In genomic region chr15:102460409-102460808, GRCm38 (mm10) we compare ENCODE assay signal across 9 mouse cellular contexts. TPM values are rescaled to one million over a fixed set of nuclear protein-coding genes. Genes with fewer than 3 reads are reported as not detected.
A peak's percentile ranks its signal among the peaks of the same experiment; 100 is the strongest.
DNase-seq lines count a peak whose midpoint lies in the region; ATAC-seq and TF ChIP-seq lines count a peak whose summit lies in the region.
"Had no signal": no experiment of that assay in that cellular context is flagged by ENCODE, and none has a peak within 500 bp of the region (broad histone marks: within the 10 kb centered on the region; RNA-seq: fewer than 3 reads in every experiment).

No protein-coding gene starts in this region.

- WGBS in lung, adult 2 months: 67% methylated on average over 12 of the region's 12 CpGs
- WGBS in embryonic facial prominence, embryonic 10.5 days: 81% methylated on average over 12 of the region's 12 CpGs
- 59% methylated on average over 12 of the region's 12 CpGs for WGBS in liver, embryonic 15.5 days (ENCODE audit: insufficient replicate concordance)

- peak overlapping the region; percentile 78 for H3K4me2 ChIP-seq in liver, embryonic 15.5 days

- peaks cover 12% of the 10 kb centered on the region for H3K36me3 ChIP-seq in embryonic facial prominence, embryonic 10.5 days (replicated peaks)
- peaks cover 28% of the 10 kb centered on the region for H3K36me3 ChIP-seq in liver, embryonic 15.5 days (replicated peaks)

- H3K27ac ChIP-seq in embryonic facial prominence, embryonic 10.5 days (replicated peaks): no peak overlapping the region
- peak overlapping the region; percentile 91 for H3K27ac ChIP-seq in liver, embryonic 15.5 days (replicated peaks)

- H3K9ac ChIP-seq in liver, embryonic 15.5 days: peak overlapping the region; percentile 58

- DNase-seq in cerebellum, postnatal 14 days: peak; percentile 24 to 35
- no peak for DNase-seq in cerebellum, adult 11 months
- DNase-seq in lung, adult 2 months: no peak
- no peak for DNase-seq in lung, adult 18-20 months
- DNase-seq in embryonic facial prominence, embryonic 10.5 days (ENCODE audit: low spot score): no peak
- no peak for DNase-seq in ovary, postnatal 14 days (ENCODE audit: low spot score)

- H3K27me3 ChIP-seq in embryonic facial prominence, embryonic 10.5 days (replicated peaks; ENCODE audit: low read depth, poor library complexity, severe bottlenecking): no peaks in the 10 kb centered on the region
- H3K27me3 ChIP-seq in liver, embryonic 15.5 days: no peaks in the 10 kb centered on the region

- H3K9me3 ChIP-seq in embryonic facial prominence, embryonic 10.5 days: no peaks in the 10 kb centered on the region
- no peaks in the 10 kb centered on the region for H3K9me3 ChIP-seq in liver, embryonic 15.5 days (replicated peaks)

- no peak for TF ChIP-seq POLR2A in lung, adult 2 months (IDR thresholded peaks at IDR 0.05; ENCODE audit: borderline replicate concordance, extremely low read depth, low read depth, low read length)

- H3K4me1 ChIP-seq in lung, adult 2 months (ENCODE audit: control insufficient read depth, insufficient read depth, low read length): no peaks in the 10 kb centered on the region; the same call in none of the 2 replicates
- peaks cover 19% of the 10 kb centered on the region for H3K4me1 ChIP-seq in embryonic facial prominence, embryonic 10.5 days
- peaks cover 65% of the 10 kb centered on the region for H3K4me1 ChIP-seq in liver, embryonic 15.5 days (replicated peaks)

- ATAC-seq in liver, embryonic 15.5 days (ENCODE audit: insufficient read depth): no peak
- ATAC-seq in activated CD4-positive, CD25-positive, alpha-beta regulatory T cell, adult 4 months: no peak

- TF ChIP-seq CTCF in lung, adult 2 months (IDR thresholded peaks at IDR 0.05; ENCODE audit: insufficient read depth, low read length): no peak

- peak overlapping the region; percentile 28 for H3K4me3 ChIP-seq in lung, adult 2 months (replicated peaks; ENCODE audit: extremely low read depth, low read depth, low read length)
- peak overlapping the region; percentile 23; the same call in 1 of the 2 replicates for H3K4me3 ChIP-seq in embryonic facial prominence, embryonic 10.5 days
- peak overlapping the region; percentile 62 for H3K4me3 ChIP-seq in liver, embryonic 15.5 days (replicated peaks)

RNA-seq across cellular contexts. Expression of gene Prr13, which starts 1.6 kb away (rescaled TPM):
- polyA plus RNA-seq in lung, adult 2 months (2012; rRNA removed): 216 and 271 TPM in 2 replicates
- polyA plus RNA-seq in embryonic facial prominence, embryonic 10.5 days (2016; fragmentation: Nextera tagmentation; extraction: Ambion mirVana): 73.1 and 77.4 TPM in 2 replicates
- 106 and 115 TPM in 2 replicates for polyA plus RNA-seq in liver, embryonic 15.5 days (2015; fragmentation: Nextera tagmentation; extraction: Ambion mirVana)
- 1,000 to 10,000 TPM; 1,157 to 1,321 TPM for polyA plus RNA-seq in activated CD4-positive, CD25-positive, alpha-beta regulatory T cell, adult 4 months (2017; shearing (Covaris generic))

RNA-seq across cellular contexts. Expression of gene Pcbp2, which starts 9.9 kb away (rescaled TPM):
- 378 and 395 TPM in 2 replicates for polyA plus RNA-seq in lung, adult 2 months (2012; rRNA removed)
- 206 and 217 TPM in 2 replicates for polyA plus RNA-seq in embryonic facial prominence, embryonic 10.5 days (2016; fragmentation: Nextera tagmentation; extraction: Ambion mirVana)
- polyA plus RNA-seq in liver, embryonic 15.5 days (2015; fragmentation: Nextera tagmentation; extraction: Ambion mirVana): 64.1 and 73.9 TPM in 2 replicates
- 100 to 1,000 TPM; 208 to 220 TPM for polyA plus RNA-seq in activated CD4-positive, CD25-positive, alpha-beta regulatory T cell, adult 4 months (2017; shearing (Covaris generic))

RNA-seq across cellular contexts. Expression of gene Amhr2, which starts 15.2 kb away (rescaled TPM):
- polyA plus RNA-seq in lung, adult 2 months (2012; rRNA removed): 20.8 and 21.1 TPM in 2 replicates
- polyA plus RNA-seq in embryonic facial prominence, embryonic 10.5 days (2016; fragmentation: Nextera tagmentation; extraction: Ambion mirVana): 0.09 and 0.20 TPM in 2 replicates
- 0.08 and 0.10 TPM in 2 replicates for polyA plus RNA-seq in liver, embryonic 15.5 days (2015; fragmentation: Nextera tagmentation; extraction: Ambion mirVana)
- polyA plus RNA-seq in activated CD4-positive, CD25-positive, alpha-beta regulatory T cell, adult 4 months (2017; shearing (Covaris generic)): not detected

RNA-seq across cellular contexts. Expression of gene Gm10337, which starts 43.1 kb away (rescaled TPM):
- not detected in 2 replicates for polyA plus RNA-seq in lung, adult 2 months (2012; rRNA removed)
- 7.6 TPM in 1 of 2 replicates, not detected in the other for polyA plus RNA-seq in embryonic facial prominence, embryonic 10.5 days (2016; fragmentation: Nextera tagmentation; extraction: Ambion mirVana)
- not detected in 2 replicates for polyA plus RNA-seq in liver, embryonic 15.5 days (2015; fragmentation: Nextera tagmentation; extraction: Ambion mirVana)
- not detected for polyA plus RNA-seq in activated CD4-positive, CD25-positive, alpha-beta regulatory T cell, adult 4 months (2017; shearing (Covaris generic))
- polyA plus RNA-seq: large intestine, adult 2 months had no signal

RNA-seq across cellular contexts. Expression of gene Sp1, which starts 54.5 kb away (rescaled TPM):
- 18.5 and 20.0 TPM in 2 replicates for polyA plus RNA-seq in lung, adult 2 months (2012; rRNA removed)
- 9.9 and 10.6 TPM in 2 replicates for polyA plus RNA-seq in embryonic facial prominence, embryonic 10.5 days (2016; fragmentation: Nextera tagmentation; extraction: Ambion mirVana)
- 3.5 and 3.7 TPM in 2 replicates for polyA plus RNA-seq in liver, embryonic 15.5 days (2015; fragmentation: Nextera tagmentation; extraction: Ambion mirVana)
- 10 to 100 TPM; 20.6 to 21.6 TPM for polyA plus RNA-seq in activated CD4-positive, CD25-positive, alpha-beta regulatory T cell, adult 4 months (2017; shearing (Covaris generic))

Comparison
In these comparisons a context has a peak if more than half of its experiments do, and no peak if none do; other contexts are left out.
1. DNase-seq: peak in cerebellum, postnatal 14 days (2 of 2); none in cerebellum, adult 11 months (single experiment), lung, adult 2 months (single experiment), lung, adult 18-20 months (0 of 2), embryonic facial prominence, embryonic 10.5 days (single experiment) and ovary, postnatal 14 days (single experiment).
2. RNA of gene Amhr2, which starts 15.2 kb away (polyA plus RNA-seq): 20.8 to 21.1 TPM in lung, adult 2 months; 0.09 to 0.20 TPM in embryonic facial prominence, embryonic 10.5 days, 0.08 to 0.10 TPM in liver, embryonic 15.5 days and not detected in activated CD4-positive, CD25-positive, alpha-beta regulatory T cell, adult 4 months; every median in the first group is over 10 times any median in the second.
3. Peak in every context shown above with its lines, with median percentiles within 50 percentile points of each other: H3K4me3 ChIP-seq.